Mouse (Mus musculus): ENCODE measurements around the gene Hexa.

Gene Hexa

DNA sequence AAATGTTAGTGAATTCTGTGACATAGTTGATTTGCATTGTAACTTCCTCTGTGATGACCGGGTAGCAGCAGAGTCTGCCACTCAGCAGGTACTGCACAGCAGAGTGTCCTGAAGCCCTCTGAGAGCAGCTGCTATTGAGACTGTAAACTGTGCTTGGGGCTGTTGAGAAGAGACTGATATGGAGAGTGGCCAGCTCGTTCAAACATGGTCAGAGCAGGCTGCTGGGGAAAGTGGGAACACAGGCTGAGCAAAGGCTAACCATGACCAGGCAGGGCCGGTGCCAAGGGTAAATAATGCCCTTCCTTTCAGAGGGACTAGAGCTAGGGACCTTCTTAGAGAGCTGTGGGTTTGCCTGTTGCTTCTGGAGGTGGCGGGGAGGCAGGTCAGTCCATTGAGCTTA lies 14.4 kb downstream of the Hexa start:
- no peak for DNase-seq (ENCODE audit: low spot score)

- DNase-seq (ENCODE audit: low spot score) = peak; percentile 79
Measured at GRCm38 (mm10) chr9:59565600-59565999, 26.3 kb downstream of the Hexa start.

GRCm38 (mm10) chr9:59567111-59567510 lies 27.8 kb downstream of the Hexa start:
- DNase-seq (ENCODE audit: low spot score) = peak; percentile 84

DNA sequence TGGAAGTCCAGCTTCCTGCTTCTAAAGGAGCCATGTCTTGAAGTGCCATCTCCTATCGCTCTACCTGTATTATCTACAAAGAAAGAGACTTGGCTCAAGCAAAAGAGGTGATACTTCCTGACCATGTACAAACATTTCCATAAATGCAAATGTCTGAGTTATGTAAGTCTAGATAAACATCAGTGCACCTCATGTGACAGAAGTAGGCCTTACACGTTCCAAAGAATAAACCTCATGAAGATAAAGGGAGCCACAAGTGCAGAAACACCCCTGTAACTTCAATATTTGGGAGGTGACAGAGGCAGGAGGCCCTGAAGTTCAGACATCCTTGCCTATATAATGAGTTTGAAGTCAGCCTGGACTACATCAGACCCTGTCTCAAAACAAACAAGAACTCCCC lies 32.5 kb downstream of the Hexa start:
- DNase-seq (ENCODE audit: low spot score) = no peak

GRCm38 (mm10) chr9:59577401-59577800 lies 38.1 kb downstream of the Hexa start:
- DNase-seq (ENCODE audit: low spot score) = no peak

- peak; percentile 98 for DNase-seq (ENCODE audit: low spot score)
Measured at GRCm38 (mm10) chr9:59577844-59578504, 38.6 kb downstream of the Hexa start, which contains the start of gene Celf6. Celf6 (plus strand) TSS chr9:59577917.

DNA sequence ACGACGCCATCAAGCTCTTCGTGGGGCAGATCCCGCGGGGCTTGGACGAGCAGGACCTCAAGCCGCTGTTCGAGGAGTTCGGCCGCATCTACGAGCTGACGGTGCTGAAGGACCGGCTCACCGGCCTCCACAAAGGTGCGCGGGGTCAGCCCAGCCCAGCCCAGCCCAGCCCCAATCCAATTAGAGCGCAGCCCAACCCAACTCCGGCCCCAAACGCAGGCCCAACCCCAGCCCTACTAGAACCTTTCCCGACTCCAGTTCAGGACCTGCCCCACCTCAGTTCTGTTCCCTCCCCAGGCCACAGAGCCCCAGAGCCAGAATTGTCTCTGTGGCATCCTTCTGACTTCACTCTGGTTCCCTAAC lies 39.1 kb downstream of the Hexa start:
- no peak for DNase-seq (ENCODE audit: low spot score)

- peak; percentile 85 for DNase-seq (ENCODE audit: low spot score)
Measured at GRCm38 (mm10) chr9:59584871-59585308, 45.5 kb downstream of the Hexa start.

GRCm38 (mm10) chr9:59588252-59588651 lies 48.9 kb downstream of the Hexa start:
- no peak for DNase-seq (ENCODE audit: low spot score)

DNA sequence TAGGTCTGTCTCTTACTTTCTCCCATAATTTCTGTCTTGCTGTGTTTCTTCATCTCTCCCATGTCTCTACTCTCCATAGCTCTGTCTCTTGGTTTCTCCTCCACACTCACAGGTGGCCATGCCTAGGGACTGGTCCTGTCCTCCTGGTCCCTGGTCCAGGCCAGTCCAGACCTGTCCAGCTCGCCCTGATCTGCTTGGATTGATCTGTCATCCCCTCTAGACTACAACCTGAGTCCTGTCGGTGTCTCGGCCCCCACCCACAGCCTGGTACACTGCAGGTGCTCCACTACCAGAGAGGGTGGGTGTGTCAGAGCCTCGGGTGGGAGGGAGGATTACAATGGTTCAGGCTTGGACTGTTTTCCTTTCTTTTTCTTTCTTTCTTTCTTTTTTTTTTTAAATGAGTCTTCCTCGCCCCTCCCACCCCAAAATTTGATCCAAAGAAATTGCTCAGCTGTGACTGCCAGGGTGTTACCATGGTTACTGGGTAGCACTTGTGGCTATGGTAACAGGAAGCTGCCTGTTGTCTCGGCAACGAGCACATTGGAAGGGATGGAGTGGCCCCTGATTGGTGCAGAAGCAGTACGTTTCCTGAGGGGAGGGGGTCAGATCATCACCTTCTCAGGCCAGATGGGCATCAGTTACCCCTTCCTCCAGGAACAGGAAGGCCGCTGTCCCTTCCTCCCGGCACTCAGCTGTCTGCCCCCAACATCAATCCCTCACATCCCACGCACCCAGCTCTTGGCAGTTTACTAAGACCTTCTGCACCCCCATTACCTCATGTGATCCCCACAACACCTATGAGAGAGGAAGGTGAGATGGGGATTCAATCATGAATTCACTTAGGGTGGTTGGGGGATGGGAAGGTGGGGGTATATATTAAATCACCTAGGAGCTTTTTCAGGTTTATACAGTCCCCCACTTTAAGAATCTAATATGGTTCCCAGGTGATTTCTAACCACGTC lies 49.7 kb downstream of the Hexa start:
- peak; percentile 33 for DNase-seq (ENCODE audit: low spot score)

GRCm38 (mm10) chr9:59589703-59590439 lies 50.5 kb downstream of the Hexa start:
- no peak for DNase-seq (ENCODE audit: low spot score)

DNA sequence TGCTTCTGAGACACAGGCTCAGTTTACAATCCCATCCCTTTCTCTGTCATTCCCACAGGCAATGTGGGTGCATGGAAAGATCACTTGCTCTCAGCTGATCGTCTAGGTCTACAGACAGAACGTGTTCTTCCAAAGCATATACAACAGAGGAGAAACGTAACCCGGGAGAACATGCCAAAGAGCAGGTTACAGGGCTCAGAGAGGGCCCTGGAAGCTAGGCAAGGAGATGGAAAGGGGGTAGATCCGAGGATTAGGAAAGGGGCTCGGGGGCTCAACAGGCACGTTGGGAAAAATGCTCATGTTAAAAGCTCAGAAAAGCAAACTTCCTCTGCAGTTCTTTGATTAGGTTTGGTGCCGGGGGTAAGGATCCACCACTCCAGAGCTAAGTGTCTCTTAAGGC lies 62.3 kb downstream of the Hexa start:
- no peak for DNase-seq (ENCODE audit: low spot score)

DNA sequence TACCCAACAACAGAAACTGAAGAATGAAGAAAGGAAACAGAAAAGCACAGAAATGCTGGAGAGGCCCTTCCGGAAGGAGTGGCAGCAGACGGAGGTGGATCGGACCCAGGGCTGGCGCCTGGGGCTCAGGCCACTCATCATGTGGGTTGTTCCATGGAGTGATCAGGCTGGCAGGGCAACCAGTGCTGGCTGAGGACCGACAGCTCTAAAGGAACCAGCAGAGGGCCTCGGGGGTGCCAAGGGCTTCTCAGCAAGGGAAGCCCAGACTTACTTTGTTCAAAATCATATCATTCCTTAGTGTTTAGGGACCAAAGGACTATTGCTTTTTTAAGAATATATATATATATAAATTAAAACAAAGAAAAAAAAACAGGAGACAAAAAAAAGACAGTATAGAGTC lies 66.6 kb downstream of the Hexa start:
- DNase-seq (ENCODE audit: low spot score) = no peak

GRCm38 (mm10) chr9:59610950-59611349 lies 71.6 kb downstream of the Hexa start:
- no peak for DNase-seq (ENCODE audit: low spot score)

All from retina, embryonic 14.5 days (tissue).